Mouse (Mus musculus): ENCODE measurements around the gene Elk3.

DNA sequence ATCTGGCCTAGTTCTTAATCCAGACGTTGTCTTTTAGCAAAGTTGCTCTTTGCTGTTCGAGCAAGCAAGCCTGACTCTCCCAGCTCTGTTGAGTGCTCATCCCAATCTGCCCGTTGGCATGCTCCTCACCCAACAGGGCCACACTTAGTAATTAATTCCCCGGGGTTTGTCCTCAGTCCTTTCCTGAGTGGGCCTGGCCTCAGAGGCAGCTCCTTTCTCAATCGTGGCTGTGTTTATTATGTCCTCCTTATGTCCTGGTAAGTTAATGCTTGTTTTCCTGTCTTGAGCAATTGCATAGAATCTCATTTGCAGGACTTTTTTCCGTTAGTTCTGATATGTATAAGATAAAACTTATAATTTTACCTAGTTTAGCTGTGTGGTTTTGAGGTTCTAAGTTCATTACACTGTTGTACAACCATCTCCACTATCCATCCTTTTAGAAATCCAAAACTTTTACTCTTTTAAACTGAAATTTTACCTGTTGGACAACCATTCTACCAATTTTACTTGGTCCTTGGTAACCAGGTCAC, 77.2 kb downstream of the Elk3 start:
- TF ChIP-seq POLR2A (IDR thresholded peaks at IDR 0.05; ENCODE audit: insufficient read depth, low read depth, low read length), result no peak
- no peak for TF ChIP-seq CTCF (IDR thresholded peaks at IDR 0.05)
- no peak for TF ChIP-seq EP300 (IDR thresholded peaks at IDR 0.05; ENCODE audit: insufficient read depth, low read depth, low read length)
